Mouse (Mus musculus): ENCODE measurements around the gene Smoc2.

Smoc2 gene

DNA sequence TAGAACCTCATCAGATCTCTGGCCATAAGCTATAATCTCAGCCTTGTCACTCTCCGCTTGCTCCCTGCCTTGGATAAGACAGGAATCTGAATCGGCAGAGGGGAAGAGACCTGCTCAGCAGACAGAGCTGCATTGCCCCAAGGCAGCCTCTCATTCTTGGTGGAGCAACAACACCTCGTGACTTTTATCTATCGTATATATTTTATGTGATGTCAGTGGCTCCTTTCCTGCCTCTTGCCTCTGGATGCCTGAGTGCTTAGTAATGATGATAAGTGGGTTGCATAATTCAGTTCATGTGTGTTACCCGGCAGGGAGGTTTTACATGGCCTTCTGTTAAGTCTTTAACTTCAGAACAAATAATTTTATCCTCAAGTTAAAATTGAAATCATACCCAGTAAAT is 128.6 kb downstream of the Smoc2 start:
- DNase-seq (ENCODE audit: low read depth in 2 of 2, low spot score in 2 of 2) = no peak

GRCm38 (mm10) chr17:14412460-14412859 is 133.2 kb downstream of the Smoc2 start:
- DNase-seq (ENCODE audit: low read depth in 2 of 2, low spot score in 2 of 2) = no peak

- no peak for DNase-seq (ENCODE audit: low read depth in 2 of 2, low spot score in 2 of 2)
These were observed 135.2 kb downstream of the Smoc2 start for GRCm38 (mm10) chr17:14414511-14414910.

DNA sequence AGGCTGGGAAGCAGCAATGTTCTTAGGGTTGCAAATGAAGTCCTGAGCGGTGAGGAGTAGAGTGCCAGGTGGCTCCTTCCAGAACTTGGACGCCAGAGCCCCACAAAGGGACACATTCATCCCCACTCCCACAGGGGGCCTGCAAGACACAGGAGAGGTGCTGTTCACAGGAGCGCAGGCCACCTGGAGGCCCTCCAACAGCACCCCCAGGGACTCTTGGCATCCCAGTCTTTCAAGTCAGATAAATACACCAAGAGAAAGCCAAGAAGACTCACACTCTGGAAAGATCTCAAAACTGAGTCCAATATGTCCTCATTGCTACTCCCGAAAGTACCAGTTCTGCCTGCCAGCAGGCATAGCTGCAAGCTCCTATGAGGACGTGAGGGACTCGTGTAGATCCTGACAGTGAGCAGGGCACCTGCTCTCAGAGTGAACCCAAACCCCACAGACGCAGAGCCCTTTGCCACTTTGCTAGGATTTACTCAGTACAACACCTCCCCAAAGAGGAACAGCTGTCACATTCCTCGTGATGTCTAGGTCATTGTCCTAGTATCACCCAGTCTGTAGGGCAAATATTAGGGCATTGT is 141.2 kb downstream of the Smoc2 start:
- DNase-seq (ENCODE audit: low read depth in 2 of 2, low spot score in 2 of 2) = no peak

GRCm38 (mm10) chr17:14426481-14426880 is 147.2 kb downstream of the Smoc2 start:
- DNase-seq (ENCODE audit: low read depth in 2 of 2, low spot score in 2 of 2) = no peak

GRCm38 (mm10) chr17:14434717-14435116 is 155.4 kb downstream of the Smoc2 start:
- DNase-seq (ENCODE audit: low read depth in 2 of 2, low spot score in 2 of 2) = no peak

- no peak for DNase-seq (ENCODE audit: low read depth in 2 of 2, low spot score in 2 of 2)
These were observed 166.3 kb downstream of the Smoc2 start for GRCm38 (mm10) chr17:14445611-14446010.

DNA sequence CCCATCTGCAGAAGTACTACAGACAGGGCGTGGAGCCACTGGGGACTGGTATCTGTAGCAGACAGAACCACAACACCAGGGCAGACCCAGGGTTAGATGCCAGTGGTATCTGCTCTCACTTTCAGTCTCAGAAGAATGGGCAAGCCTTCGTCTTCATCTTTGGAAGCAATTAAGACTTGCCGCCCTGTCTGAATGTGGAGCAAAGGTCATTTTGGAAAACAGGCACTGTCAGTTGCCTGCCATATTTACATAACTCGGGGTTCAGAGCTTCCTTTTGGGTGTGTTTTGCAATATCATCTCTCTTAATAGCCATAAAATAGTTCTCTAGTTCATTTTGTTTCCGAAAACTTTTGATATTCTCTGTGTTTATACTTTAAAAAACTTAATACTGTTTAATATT is 168.0 kb downstream of the Smoc2 start:
- DNase-seq (ENCODE audit: low read depth in 2 of 2, low spot score in 2 of 2) = no peak
